Mouse (Mus musculus) neural tube, embryonic 11.5 days (tissue): ENCODE measurements around the gene Gm5294. TPM values are rescaled to one million over a fixed set of nuclear protein-coding genes. Genes with fewer than 3 reads are reported as not detected.
A peak's percentile ranks its signal among the peaks of the same experiment; 100 is the strongest.

ENCODE experiments used
- ATAC-seq: fragments of 200-750 bp; cut with Nextera tagmentation; 2 replicates; pipeline ENCODE4 v1.8.0; 2017; ENCODE audit warnings: moderate number of reproducible peaks, mild to moderate bottlenecking, moderate TSS enrichment, moderate library complexity; ENCODE audit not compliant: insufficient read depth, low FRiP score, low TSS enrichment
- DNase-seq: peaks from one replicate; pipeline ENCODE4 v3.0.0-alpha.2; 2015; ENCODE audit warnings: low spot score
- H3K27ac ChIP-seq: fragments of 300-500 bp; sonication (generic); 2 replicates; pipeline ENCODE4 v1.5.1; 2014; ENCODE audit warnings: low read depth, mild to moderate bottlenecking, low read length
- H3K27me3 ChIP-seq: fragments of 300-500 bp; sonication (generic); 2 replicates; pipeline ENCODE4 v1.6.1; 2014; ENCODE audit warnings: mild to moderate bottlenecking, low read length, mixed read lengths; ENCODE audit not compliant: control insufficient read depth, insufficient read depth
- H3K36me3 ChIP-seq: fragments of 300-500 bp; sonication (generic); 2 replicates; pipeline ENCODE4 v1.6.1; 2014; ENCODE audit warnings: mild to moderate bottlenecking, low read length, moderate library complexity, mixed read lengths; ENCODE audit not compliant: control insufficient read depth, insufficient read depth
- H3K4me1 ChIP-seq: fragments of 300-500 bp; sonication (generic); 2 replicates; pipeline ENCODE4 v1.6.1; 2014; ENCODE audit warnings: low read length, mixed read lengths; ENCODE audit not compliant: control insufficient read depth, insufficient read depth
- H3K4me2 ChIP-seq: fragments of 300-500 bp; sonication (generic); 2 replicates; pipeline ENCODE4 v1.6.1; 2014; ENCODE audit warnings: low read depth, mild to moderate bottlenecking, moderate library complexity
- H3K4me3 ChIP-seq: fragments of 300-500 bp; sonication (generic); 2 replicates; pipeline ENCODE4 v1.5.1; 2014; ENCODE audit warnings: low read depth, low read length
- H3K9ac ChIP-seq: fragments of 300-500 bp; sonication (generic); 2 replicates; pipeline ENCODE4 v1.6.1; 2014; ENCODE audit warnings: mild to moderate bottlenecking, low read length
- H3K9me3 ChIP-seq: fragments of 300-500 bp; sonication (generic); 2 replicates; pipeline ENCODE4 v1.6.1; 2016; ENCODE audit warnings: low read length; ENCODE audit not compliant: control insufficient read depth
- WGBS: fragments of 180-500 bp; shearing (Covaris S2); extraction: QIAGEN DNeasy Blood & Tissue Kit; methylation state at CpG from one replicate; pipeline ENCODE4 v1.1.7; 2014; 5-methylcytosine and 5-hydroxymethylcytosine counted together
- polyA plus RNA-seq: library from polyadenylated mRNA; unstranded; fragments of >200 nt; fragmentation: Nextera tagmentation; extraction: Ambion mirVana; gene quantifications from 2 replicates; pipeline ENCODE4 v1.2.1, GENCODE M21; 2014

The Gm5294 gene
- polyA plus RNA-seq, 1 experiment from 2014 or later, result not detected

DNA sequence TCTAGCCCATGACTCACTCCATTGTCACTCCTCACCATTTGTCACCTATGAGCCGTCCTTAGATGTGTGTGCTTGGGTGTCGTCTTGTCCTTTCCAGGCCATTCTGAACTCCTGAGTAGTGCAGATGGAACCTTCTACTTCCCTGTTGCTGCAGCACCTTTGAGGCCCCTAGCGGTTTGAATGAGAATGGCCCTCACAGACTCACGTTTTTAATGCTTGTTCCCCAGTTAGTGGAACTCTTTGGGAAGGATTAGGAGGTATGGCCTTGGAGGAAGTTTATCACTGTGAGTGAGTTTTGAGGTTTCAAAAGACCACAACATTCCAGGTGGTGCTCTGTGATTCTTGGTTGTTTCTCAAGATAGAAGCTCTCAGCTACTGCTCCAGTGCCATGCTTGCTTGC is 32.3 kb downstream of the Gm5294 start:
- Histone ChIP-seq H3K9ac (no peak overlapping the region), H3K9me3 (no peaks in the 10 kb centered on the region), H3K4me1 (no peaks in the 10 kb centered on the region), H3K4me3 (no peak overlapping the region), H3K27ac (no peak overlapping the region), H3K36me3 (no peaks in the 10 kb centered on the region), H3K4me2 (no peak overlapping the region), H3K27me3 (no peaks in the 10 kb centered on the region)
- WGBS, result 53% methylated on average over 4 of the region's 4 CpGs
- no peak for ATAC-seq
- DNase-seq, result no peak

GRCm38 (mm10) chr5:138853349-138853748 is 33.5 kb downstream of the Gm5294 start:
- H3K36me3 ChIP-seq, result no peaks in the 10 kb centered on the region
- WGBS, result 82% methylated on average over 2 of the region's 2 CpGs
- H3K27me3 ChIP-seq, result no peaks in the 10 kb centered on the region
- no peaks in the 10 kb centered on the region for H3K9me3 ChIP-seq
- no peaks in the 10 kb centered on the region for H3K4me1 ChIP-seq
- no peak overlapping the region for H3K27ac ChIP-seq
- H3K4me2 ChIP-seq, result no peak overlapping the region
- no peak for DNase-seq
- H3K9ac ChIP-seq, result no peak overlapping the region
- no peak overlapping the region for H3K4me3 ChIP-seq
- ATAC-seq, result no peak

DNA sequence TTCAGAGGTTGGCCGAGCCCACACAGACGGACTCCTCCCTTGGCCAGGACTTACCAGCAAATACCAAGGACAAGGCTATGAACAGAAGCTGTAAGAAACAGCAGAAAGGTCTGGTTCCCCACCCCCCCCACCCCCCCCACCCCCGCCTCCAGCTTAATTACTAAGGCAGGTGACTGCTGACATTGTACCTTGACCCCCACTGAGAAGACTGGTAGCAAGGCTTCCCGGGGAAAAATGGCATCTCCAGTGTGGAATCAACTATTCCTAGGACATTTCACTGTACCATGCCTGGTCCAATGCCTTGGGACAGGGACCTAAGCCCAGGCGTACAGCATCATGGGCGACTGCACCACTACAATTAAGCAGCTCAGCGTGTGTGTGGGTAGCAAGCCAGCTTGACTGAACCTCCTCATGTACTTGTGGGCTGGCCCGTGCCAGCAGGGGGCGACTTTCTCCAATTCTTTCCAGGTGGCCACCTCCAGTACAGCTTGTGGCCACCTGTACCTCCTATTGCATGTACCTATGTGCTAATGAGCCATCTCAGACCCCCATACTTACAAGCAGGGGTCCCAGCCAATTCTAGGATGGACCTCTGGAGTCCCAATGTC is 37.2 kb downstream of the Gm5294 start:
- Histone ChIP-seq H3K4me1 (no peaks in the 10 kb centered on the region), H3K9me3 (no peaks in the 10 kb centered on the region), H3K9ac (no peak overlapping the region), H3K27me3 (no peaks in the 10 kb centered on the region), H3K36me3 (no peaks in the 10 kb centered on the region), H3K4me2 (no peak overlapping the region), H3K27ac (no peak overlapping the region), H3K4me3 (no peak overlapping the region)
- ATAC-seq, result no peak
- WGBS, result 35% methylated on average over 9 of the region's 9 CpGs
- peak; percentile 79 for DNase-seq

DNA sequence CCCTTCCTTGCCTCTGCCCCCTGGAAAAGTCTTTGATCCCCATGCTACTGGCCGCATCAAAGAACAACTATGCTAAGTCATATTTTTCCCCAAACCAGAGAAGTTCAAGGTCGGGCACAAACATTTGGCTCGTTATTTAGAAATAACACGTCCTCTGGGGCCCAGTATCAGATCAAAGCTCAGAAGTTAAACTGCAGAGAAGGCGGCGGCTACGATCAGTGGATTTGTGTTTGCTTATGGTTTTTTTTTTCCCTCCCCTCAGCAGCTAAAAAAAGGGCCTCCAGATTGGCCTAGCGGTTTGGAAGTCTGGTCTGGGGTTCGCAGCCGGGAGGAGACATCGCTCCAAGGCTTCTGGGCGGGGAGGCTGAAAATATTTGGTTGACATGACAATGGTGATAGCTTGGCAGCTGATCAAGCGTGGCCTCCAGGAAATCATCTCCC is 38.0 kb downstream of the Gm5294 start:
- DNase-seq (no peak), ATAC-seq (no peak)
- whole genome bisulfite sequencing, result 75% methylated on average over 13 of the region's 13 CpGs

DNA sequence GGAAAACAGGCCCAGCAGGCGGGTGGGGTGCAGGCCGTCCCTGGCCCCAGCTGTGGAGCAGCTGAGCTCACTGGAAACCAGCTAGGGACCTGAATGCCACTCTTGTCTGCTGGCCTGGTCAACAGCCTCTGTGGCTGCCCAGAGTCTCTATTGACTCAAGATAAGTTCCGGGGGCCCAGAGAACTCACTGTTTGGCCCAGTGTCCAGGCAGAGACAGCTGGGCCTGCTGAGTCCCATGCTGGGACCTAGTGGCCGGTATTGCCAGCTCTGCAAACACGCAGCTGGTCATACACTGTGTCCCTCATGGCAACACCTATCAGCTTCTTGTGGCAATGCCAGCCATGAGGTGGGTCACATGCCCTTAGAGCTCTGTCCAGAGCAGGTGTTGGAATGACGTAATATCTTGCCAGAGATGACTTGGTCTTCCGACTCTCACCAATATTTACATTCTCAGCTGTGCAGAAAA is 43.8 kb downstream of the Gm5294 start:
- Histone ChIP-seq H3K4me1 (no peaks in the 10 kb centered on the region), H3K36me3 (no peaks in the 10 kb centered on the region)
- no peak for DNase-seq

More for the DNA sequence above, 38.0 kb downstream of the Gm5294 start:
- Histone ChIP-seq H3K27me3 (no peaks in the 10 kb centered on the region), H3K4me2 (no peak overlapping the region), H3K36me3 (no peaks in the 10 kb centered on the region), H3K4me3 (no peak overlapping the region), H3K27ac (no peak overlapping the region), H3K9me3 (no peaks in the 10 kb centered on the region), H3K4me1 (no peaks in the 10 kb centered on the region), H3K9ac (no peak overlapping the region)

DNA sequence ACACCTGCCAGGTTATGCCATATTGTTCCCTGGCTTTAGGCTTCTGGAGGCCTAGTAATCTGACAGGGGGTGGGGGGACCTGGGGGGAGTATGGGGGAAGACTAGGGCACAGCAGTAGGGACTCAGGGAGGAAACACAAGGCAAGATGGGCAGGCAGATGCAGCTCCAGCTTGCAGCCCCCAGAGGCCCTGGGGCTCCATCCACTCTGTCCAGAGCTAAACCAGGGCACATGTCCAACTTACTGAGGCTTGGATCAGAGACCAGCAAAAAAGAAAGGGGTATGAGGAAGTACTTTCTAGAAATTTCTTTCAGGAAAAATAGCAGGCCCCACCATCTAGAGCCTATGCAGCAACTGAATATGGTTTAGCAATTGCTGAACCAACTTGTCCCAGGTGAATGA is 44.3 kb downstream of the Gm5294 start:
- no peaks in the 10 kb centered on the region for H3K4me1 ChIP-seq
- H3K9me3 ChIP-seq, result no peaks in the 10 kb centered on the region
- no peak for ATAC-seq
- no peaks in the 10 kb centered on the region for H3K36me3 ChIP-seq
- H3K27ac ChIP-seq, result no peak overlapping the region
- no peak overlapping the region for H3K4me3 ChIP-seq
- H3K4me2 ChIP-seq, result no peak overlapping the region
- H3K9ac ChIP-seq, result no peak overlapping the region
- no peak for DNase-seq
- H3K27me3 ChIP-seq, result no peaks in the 10 kb centered on the region

More for the DNA sequence above, 43.8 kb downstream of the Gm5294 start:
- Histone ChIP-seq H3K4me3 (no peak overlapping the region), H3K27me3 (no peaks in the 10 kb centered on the region), H3K27ac (no peak overlapping the region), H3K9ac (no peak overlapping the region), H3K9me3 (no peaks in the 10 kb centered on the region), H3K4me2 (no peak overlapping the region)
- ATAC-seq, result no peak
- 83% methylated on average over 7 of the region's 7 CpGs for WGBS

DNA sequence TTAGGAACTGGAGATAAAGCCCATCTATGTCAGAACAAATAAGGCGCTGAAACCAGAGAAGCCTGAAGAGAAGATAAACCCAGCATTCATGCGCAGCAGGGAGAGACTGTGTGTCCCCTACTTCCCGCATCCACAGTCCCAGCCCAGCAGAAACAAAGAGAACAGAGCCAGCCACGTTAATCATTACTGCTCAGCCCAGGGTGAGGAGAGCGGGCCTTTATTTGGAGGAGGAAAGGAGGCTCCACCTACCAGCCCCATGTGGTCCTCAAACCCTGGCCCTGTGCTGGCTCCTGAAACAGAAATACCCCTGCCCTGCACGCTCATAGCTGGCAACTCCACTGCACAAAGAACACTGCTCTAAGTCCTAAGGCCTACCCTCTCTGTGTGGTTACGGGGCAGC is 45.0 kb downstream of the Gm5294 start:
- no peak overlapping the region for H3K4me2 ChIP-seq

DNA sequence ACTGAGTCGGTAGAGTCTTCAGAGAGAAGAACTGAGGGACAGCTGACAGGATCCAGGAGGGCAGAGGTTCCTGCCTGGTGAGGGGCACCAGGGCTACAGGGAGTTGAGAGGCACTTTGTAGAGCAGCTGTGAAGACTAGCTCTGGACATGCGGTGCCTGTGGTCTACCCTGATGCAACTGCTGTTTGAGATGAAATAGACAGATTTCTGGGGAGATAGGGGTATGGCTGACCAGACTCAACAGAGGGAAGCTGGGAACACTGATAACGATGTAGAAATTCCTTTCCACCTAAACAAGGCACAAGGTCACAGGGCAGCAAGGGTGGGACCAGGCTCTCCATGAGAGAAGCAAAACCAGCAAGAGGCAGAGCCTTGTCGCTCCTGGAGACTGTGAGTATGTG is 45.8 kb downstream of the Gm5294 start:
- Histone ChIP-seq H3K4me2 (no peak overlapping the region), H3K27me3 (no peaks in the 10 kb centered on the region), H3K9me3 (no peaks in the 10 kb centered on the region), H3K9ac (no peak overlapping the region), H3K27ac (no peak overlapping the region), H3K36me3 (no peaks in the 10 kb centered on the region), H3K4me3 (no peak overlapping the region), H3K4me1 (no peaks in the 10 kb centered on the region)
- no peak for DNase-seq
- WGBS, result 83% methylated on average over 4 of the region's 4 CpGs
- ATAC-seq, result no peak

More for the DNA sequence above, 45.0 kb downstream of the Gm5294 start:
- Histone ChIP-seq H3K4me3 (no peak overlapping the region), H3K36me3 (no peaks in the 10 kb centered on the region), H3K27me3 (no peaks in the 10 kb centered on the region), H3K27ac (no peak overlapping the region), H3K9ac (no peak overlapping the region), H3K4me1 (no peaks in the 10 kb centered on the region), H3K9me3 (no peaks in the 10 kb centered on the region)
- WGBS, result 31% methylated on average over 7 of the region's 7 CpGs
- DNase-seq (no peak), ATAC-seq (no peak)
